Mouse (Mus musculus) megakaryocyte, embryonic 14.5 days (primary cell): ENCODE measurements around the gene Padi2.

Source experiments
- FLI1 ChIP-seq: IDR thresholded peaks from 2 replicates; pipeline ENCODE4 v1.6.1; 2012; ENCODE audit warnings: low read length, inconsistent platforms, mixed read lengths
- GATA1 ChIP-seq: IDR thresholded peaks from 3 replicates; pipeline ENCODE4 v1.6.1; 2012; ENCODE audit warnings: mixed read lengths, low read length, inconsistent platforms, borderline replicate concordance

- TF ChIP-seq GATA1, result no peak
- TF ChIP-seq FLI1, result no peak
Observed at GRCm38 (mm10) chr4:140860767-140861147, 45.4 kb upstream of the Padi2 start.
